Mouse (Mus musculus) frontal cortex, adult (tissue): ENCODE measurements around the gene Swap70.
"Not testable (repeated sequence)": the region's sequence is repeated elsewhere in the genome, so short reads cannot be mapped to it uniquely, and the experiment has no call there.

Experiments
- ATAC-seq: cut with Nextera tagmentation; 2 replicates; pipeline ENCODE4 v1.9.2; 2017; ENCODE audit warnings: mild to moderate bottlenecking, moderate library complexity, mixed read lengths; ENCODE audit not compliant: low TSS enrichment

Gene Swap70

GRCm38 (mm10) chr7:110221586-110222481 lies at the start of gene Swap70:
Swap70 (plus strand) TSS chr7:110221711.
- ATAC-seq = peak; percentile 93

- ATAC-seq = no peak
Measured at GRCm38 (mm10) chr7:110179208-110179607, 42.3 kb upstream of the Swap70 start.

GRCm38 (mm10) chr7:110180613-110181012 lies 40.9 kb upstream of the Swap70 start:
- no peak for ATAC-seq

GRCm38 (mm10) chr7:110181446-110181845 lies 40.1 kb upstream of the Swap70 start:
- ATAC-seq = no peak

- ATAC-seq = no peak
Measured at GRCm38 (mm10) chr7:110184608-110185007, 36.9 kb upstream of the Swap70 start.

GRCm38 (mm10) chr7:110189951-110190350 lies 31.6 kb upstream of the Swap70 start:
- no peak for ATAC-seq

GRCm38 (mm10) chr7:110193186-110193585 lies 28.3 kb upstream of the Swap70 start:
- no peak for ATAC-seq

- no peak for ATAC-seq
Measured at GRCm38 (mm10) chr7:110197176-110197575, 24.3 kb upstream of the Swap70 start.

- no peak for ATAC-seq
Measured at GRCm38 (mm10) chr7:110201933-110202332, 19.6 kb upstream of the Swap70 start.

GRCm38 (mm10) chr7:110204208-110204607 lies 17.3 kb upstream of the Swap70 start:
- no peak for ATAC-seq

GRCm38 (mm10) chr7:110208341-110208740 lies 13.2 kb upstream of the Swap70 start:
- ATAC-seq = no peak

GRCm38 (mm10) chr7:110209422-110209821 lies 12.1 kb upstream of the Swap70 start:
- ATAC-seq = no peak

- no peak for ATAC-seq
Measured at GRCm38 (mm10) chr7:110211025-110211424, 10.5 kb upstream of the Swap70 start.

- ATAC-seq = no peak
Measured at GRCm38 (mm10) chr7:110214882-110215281, 6.6 kb upstream of the Swap70 start.

GRCm38 (mm10) chr7:110221051-110221585 lies 393 bp upstream of the Swap70 start:
- no peak; the same call in 1 of the 2 replicates for ATAC-seq

- ATAC-seq = no peak
Measured at GRCm38 (mm10) chr7:110222583-110223182, 1.2 kb downstream of the Swap70 start.

GRCm38 (mm10) chr7:110223727-110224510 lies 2.4 kb downstream of the Swap70 start:
- no peak for ATAC-seq

GRCm38 (mm10) chr7:110226484-110226883 lies 5.0 kb downstream of the Swap70 start:
- no peak for ATAC-seq

GRCm38 (mm10) chr7:110229967-110230366 lies 8.5 kb downstream of the Swap70 start:
- no peak for ATAC-seq

GRCm38 (mm10) chr7:110231127-110231526 lies 9.6 kb downstream of the Swap70 start:
- ATAC-seq = not testable (repeated sequence)

GRCm38 (mm10) chr7:110236085-110236484 lies 14.6 kb downstream of the Swap70 start:
- ATAC-seq = no peak

GRCm38 (mm10) chr7:110237451-110237836 lies 15.9 kb downstream of the Swap70 start:
- no peak for ATAC-seq
